Mouse (Mus musculus) hindbrain, embryonic 11.5 days (tissue): ENCODE data around the gene Olfr493. TPM values are rescaled to one million over a fixed set of nuclear protein-coding genes. Genes with fewer than 3 reads are reported as not detected.

Source experiments
- ATAC-seq: fragments of 200-750 bp; cut with Nextera tagmentation; 2 replicates; pipeline ENCODE4 v1.8.0; 2017; ENCODE audit warnings: mild to moderate bottlenecking, moderate TSS enrichment, moderate library complexity; ENCODE audit not compliant: low FRiP score
- DNase-seq: peaks from one replicate; pipeline ENCODE4 v3.0.0-alpha.2; 2015; ENCODE audit warnings: low spot score
- H3K27ac ChIP-seq: fragments of 300-500 bp; sonication (generic); 2 replicates; pipeline ENCODE4 v1.5.1; 2014; ENCODE audit warnings: mild to moderate bottlenecking, low read depth, low read length
- H3K27me3 ChIP-seq: fragments of 300-500 bp; sonication (generic); 2 replicates; pipeline ENCODE4 v1.6.1; 2014; ENCODE audit warnings: mild to moderate bottlenecking, low read length, moderate library complexity, mixed read lengths; ENCODE audit not compliant: control insufficient read depth, insufficient read depth
- H3K36me3 ChIP-seq: fragments of 300-500 bp; sonication (generic); 2 replicates; pipeline ENCODE4 v1.6.1; 2014; ENCODE audit warnings: mild to moderate bottlenecking, low read length, moderate library complexity, mixed read lengths; ENCODE audit not compliant: control insufficient read depth, insufficient read depth
- H3K4me1 ChIP-seq: fragments of 300-500 bp; sonication (generic); replicated peaks from 2 replicates; pipeline ENCODE4 v1.6.1; 2014; ENCODE audit warnings: low read length, mixed read lengths; ENCODE audit not compliant: control insufficient read depth, insufficient read depth
- H3K4me2 ChIP-seq: fragments of 300-500 bp; sonication (generic); replicated peaks from 2 replicates; pipeline ENCODE4 v1.6.1; 2014; ENCODE audit warnings: mild to moderate bottlenecking, low read depth, low read length
- H3K4me3 ChIP-seq: fragments of 300-500 bp; sonication (generic); 2 replicates; pipeline ENCODE4 v1.5.1; 2014; ENCODE audit warnings: low read depth, low read length
- H3K9ac ChIP-seq: fragments of 300-500 bp; sonication (generic); 2 replicates; pipeline ENCODE4 v1.6.1; 2014; ENCODE audit warnings: low read depth, low read length
- H3K9me3 ChIP-seq: fragments of 300-500 bp; sonication (generic); 2 replicates; pipeline ENCODE4 v1.6.1; 2016; ENCODE audit warnings: low read length; ENCODE audit not compliant: control insufficient read depth
- WGBS: fragments of 180-500 bp; shearing (Covaris S2); extraction: QIAGEN DNeasy Blood & Tissue Kit; methylation state at CpG from one replicate; pipeline ENCODE4 v1.1.7; 2014; 5-methylcytosine and 5-hydroxymethylcytosine counted together
- polyA plus RNA-seq: library from polyadenylated mRNA; unstranded; fragments of >200 nt; fragmentation: Nextera tagmentation; extraction: Ambion mirVana; gene quantifications from 2 replicates; pipeline ENCODE4 v1.2.1, GENCODE M21; 2014

Olfr493 gene
- not detected in 2 replicates for polyA plus RNA-seq

- Histone ChIP-seq H3K4me3 (no peak within 1 kb of the TSS), H3K9me3 (no peaks in the 10 kb centered on the region), H3K27me3 (no peaks in the 10 kb centered on the region), H3K27ac (no peak within 1 kb of the TSS), H3K4me1 (no peaks in the 10 kb centered on the region), H3K4me2 (no peak within 1 kb of the TSS), H3K36me3 (no peaks in the 10 kb centered on the region), H3K9ac (no peak within 1 kb of the TSS)
- 60% methylated on average over 1 of the region's 1 CpGs for WGBS
- no peak for ATAC-seq
- no peak for DNase-seq
These were observed at the start of gene Olfr493 for GRCm38 (mm10) chr7:108346879-108347278. Olfr493 (minus strand) TSS chr7:108346979.

DNA sequence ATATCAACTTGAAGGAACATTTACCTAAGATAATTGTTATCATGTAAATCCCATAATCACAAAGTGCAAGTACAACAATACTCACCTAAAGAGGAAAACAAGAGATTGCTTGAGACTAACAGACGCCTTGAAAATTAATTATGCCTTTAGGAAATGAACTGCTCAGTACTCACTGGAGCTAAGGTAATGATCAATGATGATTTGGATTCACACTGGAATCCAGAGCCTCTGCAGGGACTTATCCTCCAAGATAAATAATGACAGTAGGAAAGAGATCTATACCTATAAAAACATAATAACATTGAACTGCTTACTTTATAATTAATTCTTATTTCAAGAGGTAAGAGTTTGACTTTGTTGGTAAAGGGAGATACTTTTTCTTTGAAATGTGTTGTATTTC lies 46.1 kb upstream of the Olfr493 start, which contains the start of gene Olfr495:
TSS of gene Olfr495 (plus strand) at position 301 of the 400 bp plus-strand sequence.
- Histone ChIP-seq H3K27ac (no peak within 1 kb of the TSS), H3K9ac (no peak within 1 kb of the TSS), H3K4me2 (no peak within 1 kb of the TSS), H3K27me3 (no peaks in the 10 kb centered on the region), H3K9me3 (no peaks in the 10 kb centered on the region), H3K4me1 (no peaks in the 10 kb centered on the region), H3K36me3 (no peaks in the 10 kb centered on the region), H3K4me3 (no peak within 1 kb of the TSS)
- DNase-seq = no peak
- ATAC-seq = no peak
- WGBS = 82% methylated on average over 1 of the region's 1 CpGs

DNA sequence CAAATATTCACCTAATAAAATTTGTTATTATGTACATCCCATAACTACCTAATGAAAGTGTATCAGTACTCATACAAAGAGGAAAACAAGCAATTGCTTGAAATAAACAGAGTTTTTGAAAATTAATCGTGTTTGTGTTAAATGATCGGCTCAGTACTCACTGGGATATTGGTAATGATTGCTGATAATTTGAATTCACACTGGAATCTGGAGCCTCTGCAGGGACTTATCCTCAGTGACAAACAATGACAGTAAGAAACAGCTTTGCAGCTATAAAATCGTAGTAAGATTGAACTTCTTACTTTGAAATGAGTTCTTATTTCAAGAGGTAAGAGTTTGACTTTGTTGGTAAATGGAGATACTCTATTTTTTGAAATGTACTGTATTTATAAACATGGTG lies 18.3 kb upstream of the Olfr493 start, which contains the start of gene Olfr494:
TSS of gene Olfr494 (plus strand) at position 301 of the 400 bp plus-strand sequence.
- 88% methylated on average over 3 of the region's 3 CpGs for WGBS
- H3K4me2 ChIP-seq = no peak within 1 kb of the TSS

DNA sequence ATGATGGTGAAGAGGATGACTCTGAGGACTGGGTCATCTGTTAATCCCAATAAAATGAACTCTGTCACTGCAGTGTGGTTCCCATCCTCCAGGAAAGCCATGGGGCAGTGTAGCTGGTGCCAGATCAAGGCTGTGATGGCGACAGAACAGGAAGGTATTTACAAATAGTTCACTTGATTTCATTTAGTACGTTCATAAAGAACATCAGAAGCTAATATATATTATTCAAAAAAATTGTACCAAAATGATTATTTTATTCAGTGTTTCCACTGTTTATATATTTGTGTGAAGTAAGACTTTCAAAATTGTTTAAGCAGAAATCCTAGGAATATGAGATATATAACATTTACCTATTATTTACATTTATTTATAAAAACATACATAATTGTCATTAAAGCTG lies 23.2 kb downstream of the Olfr493 start, which contains the start of gene Olfr492:
TSS of gene Olfr492 (minus strand) at position 101 of the 400 bp plus-strand sequence.
- Histone ChIP-seq H3K27me3 (no peaks in the 10 kb centered on the region), H3K4me1 (no peaks in the 10 kb centered on the region), H3K27ac (no peak within 1 kb of the TSS), H3K4me2 (no peak within 1 kb of the TSS), H3K4me3 (no peak within 1 kb of the TSS), H3K9ac (no peak within 1 kb of the TSS), H3K36me3 (no peaks in the 10 kb centered on the region), H3K9me3 (no peaks in the 10 kb centered on the region)
- 93% methylated on average over 2 of the region's 2 CpGs for WGBS
- DNase-seq (no peak), ATAC-seq (no peak)

More for the DNA sequence above, 18.3 kb upstream of the Olfr493 start, which contains the start of gene Olfr494:
- no peaks in the 10 kb centered on the region for H3K27me3 ChIP-seq
- no peaks in the 10 kb centered on the region for H3K4me1 ChIP-seq
- H3K27ac ChIP-seq = no peak within 1 kb of the TSS
- no peaks in the 10 kb centered on the region for H3K9me3 ChIP-seq
- H3K9ac ChIP-seq = no peak within 1 kb of the TSS
- H3K4me3 ChIP-seq = no peak within 1 kb of the TSS
- no peak for DNase-seq
- ATAC-seq = no peak
- no peaks in the 10 kb centered on the region for H3K36me3 ChIP-seq

DNA sequence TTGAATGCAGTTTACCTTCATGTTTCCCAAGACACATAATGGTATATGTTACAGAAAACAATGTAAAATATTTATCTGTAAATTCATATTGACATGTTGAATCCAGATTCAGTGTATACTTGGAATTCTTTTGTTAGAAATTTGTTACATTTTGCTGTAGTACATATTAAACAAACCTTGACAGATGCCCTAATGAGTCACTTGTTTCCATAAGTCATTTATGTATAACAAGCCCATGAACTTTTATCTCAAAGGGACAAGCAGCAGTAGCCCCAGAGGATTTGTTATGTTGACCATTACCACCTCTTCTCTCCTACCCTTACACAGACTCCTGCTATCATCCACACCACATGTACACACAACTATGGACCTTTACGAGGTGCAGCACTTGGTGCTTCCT lies 33.6 kb downstream of the Olfr493 start, which contains the start of gene Olfr491:
TSS of gene Olfr491 (plus strand) at position 301 of the 400 bp plus-strand sequence.
- DNase-seq (no peak), ATAC-seq (no peak)
- no peak within 1 kb of the TSS for H3K27ac ChIP-seq
- H3K4me2 ChIP-seq = no peak within 1 kb of the TSS
- H3K36me3 ChIP-seq = no peaks in the 10 kb centered on the region
- H3K27me3 ChIP-seq = no peaks in the 10 kb centered on the region
- no peak within 1 kb of the TSS for H3K4me3 ChIP-seq
- no peaks in the 10 kb centered on the region for H3K4me1 ChIP-seq
- H3K9me3 ChIP-seq = no peaks in the 10 kb centered on the region
- 72% methylated on average over 1 of the region's 1 CpGs for WGBS
- H3K9ac ChIP-seq = no peak within 1 kb of the TSS

Other genes with a start within 250 kb of the Olfr493 start
- 0.07 TPM in 1 of 2 replicates, not detected in the other for gene Olfr482, start 249.4 kb downstream of the Olfr493 start, polyA plus RNA-seq
- not detected in 2 replicates for gene Olfr483, start 246.1 kb downstream of the Olfr493 start, polyA plus RNA-seq
- gene Olfr484, start 219.5 kb downstream of the Olfr493 start, polyA plus RNA-seq = not detected in 2 replicates
- gene Olfr485, start 187.1 kb downstream of the Olfr493 start, polyA plus RNA-seq = not detected in 2 replicates
- gene Olfr486, start 174.2 kb downstream of the Olfr493 start, polyA plus RNA-seq = not detected in 2 replicates
- not detected in 2 replicates for gene Olfr487, start 132.3 kb downstream of the Olfr493 start, polyA plus RNA-seq
- gene Olfr488, start 88.6 kb downstream of the Olfr493 start, polyA plus RNA-seq = not detected in 2 replicates
- not detected in 2 replicates for gene Olfr490, start 58.0 kb downstream of the Olfr493 start, polyA plus RNA-seq
- not detected in 2 replicates for gene Olfr491, start 33.5 kb downstream of the Olfr493 start, polyA plus RNA-seq
- not detected in 2 replicates for gene Olfr492, start 23.3 kb downstream of the Olfr493 start, polyA plus RNA-seq
- gene Olfr494, start 18.4 kb upstream of the Olfr493 start, polyA plus RNA-seq = not detected in 2 replicates
- not detected in 2 replicates for gene Olfr495, start 46.2 kb upstream of the Olfr493 start, polyA plus RNA-seq
- not detected in 2 replicates for gene Olfr497, start 73.4 kb upstream of the Olfr493 start, polyA plus RNA-seq
- not detected in 2 replicates for gene Olfr498, start 118.3 kb upstream of the Olfr493 start, polyA plus RNA-seq
- gene Olfr502, start 178.1 kb upstream of the Olfr493 start, polyA plus RNA-seq = not detected in 2 replicates
- gene Olfr503, start 197.5 kb upstream of the Olfr493 start, polyA plus RNA-seq = not detected in 2 replicates
- not detected in 2 replicates for gene Olfr504, start 218.8 kb upstream of the Olfr493 start, polyA plus RNA-seq